Mouse (Mus musculus): ENCODE measurements around the gene Ryk. TPM values are rescaled to one million over a fixed set of nuclear protein-coding genes. Genes with fewer than 3 reads are reported as not detected.
A peak's percentile ranks its signal among the peaks of the same experiment; 100 is the strongest.

Ryk gene
- polyA plus RNA-seq, 1 experiment from 2014 or later = 11.9 TPM

DNA sequence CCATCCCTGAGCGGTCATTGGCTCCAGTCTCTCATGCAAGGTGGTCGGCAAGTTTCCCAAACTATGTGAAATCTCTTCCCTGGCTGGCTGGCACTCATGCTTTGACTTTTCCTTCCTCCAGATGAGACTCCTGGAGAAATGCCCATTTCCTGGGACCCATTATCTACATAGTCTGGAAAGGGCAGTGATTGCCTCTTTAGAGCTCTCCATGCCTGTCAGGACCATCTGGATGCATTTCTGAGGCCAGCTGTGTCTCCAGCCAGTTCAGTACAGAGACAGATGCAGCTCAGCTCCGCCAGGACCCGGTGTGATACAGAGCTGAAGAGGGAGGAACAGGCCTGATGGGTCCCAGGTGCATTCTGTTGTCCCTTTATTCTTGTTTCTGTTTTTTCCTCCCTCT is 107.5 kb downstream of the Ryk start:
- WGBS = 64% methylated on average over 4 of the region's 4 CpGs
- Histone ChIP-seq H3K9me3 (no peaks in the 10 kb centered on the region), H3K4me3 (no peak overlapping the region), H3K4me1 (replicated peaks) (no peaks in the 10 kb centered on the region), H3K27ac (replicated peaks) (peak overlapping the region; percentile 46; the same call in 1 of the 2 replicates), H3K4me2 (no peak overlapping the region), H3K36me3 (no peaks in the 10 kb centered on the region), H3K9ac (no peak overlapping the region), H3K27me3 (no peaks in the 10 kb centered on the region)
- peak; percentile 23; the same call in 1 of the 2 replicates for ATAC-seq (ENCODE audit: low read depth)

DNA sequence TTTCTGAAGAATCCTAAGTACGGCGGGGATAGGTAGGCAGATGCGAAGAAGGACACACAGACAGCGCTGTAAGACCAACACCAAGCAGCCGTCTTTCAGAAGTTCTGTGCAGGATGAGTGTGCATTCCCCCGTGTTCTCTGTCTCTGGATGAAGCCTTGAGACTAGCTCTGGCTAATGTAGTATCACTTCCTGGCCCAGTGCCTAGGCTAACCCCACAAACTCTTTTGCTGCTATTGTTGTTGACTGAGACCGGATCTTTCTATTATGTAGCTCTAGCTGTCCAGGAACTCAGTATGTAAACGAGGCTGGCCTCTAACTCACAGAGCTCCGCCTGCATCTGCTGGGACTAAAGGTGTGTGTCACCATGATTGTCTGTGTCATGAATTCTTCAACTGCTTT is 110.2 kb downstream of the Ryk start:
- no peaks in the 10 kb centered on the region for H3K4me1 ChIP-seq (replicated peaks)
- H3K27me3 ChIP-seq = no peaks in the 10 kb centered on the region
- no peak for ATAC-seq (ENCODE audit: low read depth)
- H3K4me3 ChIP-seq = no peak overlapping the region
- 92% methylated on average over 9 of the region's 9 CpGs for WGBS
- no peaks in the 10 kb centered on the region for H3K9me3 ChIP-seq
- no peaks in the 10 kb centered on the region for H3K36me3 ChIP-seq
- H3K4me2 ChIP-seq = no peak overlapping the region
- no peak overlapping the region for H3K27ac ChIP-seq (replicated peaks)
- H3K9ac ChIP-seq = no peak overlapping the region

DNA sequence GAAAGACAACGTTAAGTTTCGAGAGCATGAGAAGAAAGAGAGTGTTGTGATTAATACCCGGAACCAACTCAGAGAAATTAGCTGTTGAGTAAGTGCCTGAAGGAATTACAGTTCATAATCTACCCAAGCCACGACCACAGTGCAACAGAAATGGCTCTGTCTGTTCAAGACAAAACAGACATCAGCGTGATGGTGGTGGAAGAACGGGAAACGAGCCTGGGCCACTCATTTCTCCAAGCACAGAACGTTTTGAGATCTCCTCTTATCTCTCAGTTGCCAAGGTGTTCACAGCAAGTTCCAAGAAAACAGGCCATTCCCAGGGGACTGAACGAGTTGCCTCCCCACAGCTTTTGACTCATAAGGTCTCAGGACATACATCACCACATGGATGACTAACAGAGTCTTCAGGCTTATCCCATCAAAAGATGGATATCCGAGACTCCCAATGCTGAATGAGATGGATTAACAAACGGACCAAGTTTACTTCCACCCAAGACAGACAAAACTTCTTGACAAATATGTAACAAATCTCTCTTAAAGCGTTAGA is 111.8 kb downstream of the Ryk start:
- Histone ChIP-seq H3K4me2 (no peak overlapping the region), H3K9ac (no peak overlapping the region), H3K4me3 (no peak overlapping the region), H3K27ac (replicated peaks) (no peak overlapping the region), H3K4me1 (replicated peaks) (no peaks in the 10 kb centered on the region), H3K9me3 (no peaks in the 10 kb centered on the region), H3K27me3 (no peaks in the 10 kb centered on the region), H3K36me3 (no peaks in the 10 kb centered on the region)
- 83% methylated on average over 12 of the region's 12 CpGs for WGBS
- ATAC-seq (ENCODE audit: low read depth) = no peak

DNA sequence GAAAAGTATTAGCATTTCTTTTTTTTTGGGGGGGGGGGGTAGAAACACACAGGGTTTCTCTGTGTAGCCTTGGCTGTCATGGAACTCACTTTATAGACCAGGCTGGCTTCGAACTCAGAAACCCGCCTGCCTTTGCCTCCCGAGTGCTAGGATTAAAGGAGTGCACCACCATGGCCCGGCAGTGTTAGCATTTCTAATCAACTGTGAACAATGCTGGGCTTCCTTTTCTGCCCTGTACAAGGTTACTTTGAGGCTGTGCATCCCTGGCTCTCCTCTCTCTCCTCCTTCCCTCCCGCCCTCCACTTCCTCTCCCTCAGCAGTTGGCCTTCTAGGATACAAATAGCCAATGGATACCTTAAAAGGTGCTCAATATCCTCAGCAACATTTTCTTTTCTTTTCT is 114.0 kb downstream of the Ryk start:
- Histone ChIP-seq H3K36me3 (no peaks in the 10 kb centered on the region), H3K27ac (replicated peaks) (no peak overlapping the region), H3K9ac (no peak overlapping the region), H3K4me1 (replicated peaks) (no peaks in the 10 kb centered on the region), H3K4me3 (no peak overlapping the region), H3K27me3 (no peaks in the 10 kb centered on the region), H3K9me3 (no peaks in the 10 kb centered on the region), H3K4me2 (no peak overlapping the region)
- ATAC-seq (ENCODE audit: low read depth) = no peak
- WGBS = 75% methylated on average over 5 of the region's 5 CpGs

DNA sequence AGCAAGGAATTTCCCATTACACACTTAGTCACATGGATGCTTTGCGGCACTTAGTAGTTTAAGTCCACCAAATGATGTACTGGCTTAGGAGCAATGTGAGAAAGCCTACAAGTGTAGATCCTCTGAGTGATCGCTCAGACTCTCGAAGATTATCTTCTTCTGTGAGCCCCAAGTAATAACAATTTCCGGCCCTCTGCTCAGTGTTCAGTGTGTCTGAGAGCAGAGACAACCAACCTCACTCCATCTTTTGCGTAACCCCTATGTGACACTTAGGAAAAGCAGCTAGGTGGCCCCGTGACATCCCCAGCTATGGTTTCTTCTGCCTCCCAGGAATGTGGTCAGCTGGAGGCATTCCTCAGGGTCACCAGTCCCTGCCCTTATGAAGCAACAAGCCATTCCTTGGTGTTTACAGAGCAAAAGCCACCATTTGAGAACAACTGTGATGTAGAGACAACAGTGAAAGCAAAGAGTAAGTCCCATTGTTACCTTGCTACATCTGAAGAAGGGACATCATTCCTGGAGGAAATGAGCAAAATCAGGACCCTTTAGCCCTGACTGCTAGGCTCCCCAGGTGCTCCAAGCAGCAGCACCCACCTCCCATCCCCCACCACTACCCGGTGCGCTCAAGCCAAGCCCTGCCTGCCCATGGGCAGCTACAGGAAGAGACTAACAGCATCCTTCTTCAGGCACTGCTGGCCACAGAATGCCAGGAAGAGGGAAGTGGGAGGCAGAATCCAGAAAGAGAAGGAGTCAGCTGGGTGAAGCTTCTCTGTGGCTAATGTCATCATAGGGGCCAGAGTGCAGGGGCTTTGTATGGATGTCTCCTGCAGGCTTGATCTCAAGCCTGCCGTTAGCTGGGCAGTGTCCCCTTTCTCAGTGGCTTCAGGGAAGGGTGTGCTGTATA is 116.6 kb downstream of the Ryk start:
- H3K4me1 ChIP-seq (replicated peaks) = no peaks in the 10 kb centered on the region
- no peaks in the 10 kb centered on the region for H3K36me3 ChIP-seq
- H3K4me3 ChIP-seq = no peak overlapping the region
- H3K9ac ChIP-seq = no peak overlapping the region
- no peak overlapping the region for H3K27ac ChIP-seq (replicated peaks)
- no peaks in the 10 kb centered on the region for H3K9me3 ChIP-seq
- no peak for ATAC-seq (ENCODE audit: low read depth)
- H3K4me2 ChIP-seq = no peak overlapping the region
- H3K27me3 ChIP-seq = no peaks in the 10 kb centered on the region
- 90% methylated on average over 9 of the region's 9 CpGs for WGBS

DNA sequence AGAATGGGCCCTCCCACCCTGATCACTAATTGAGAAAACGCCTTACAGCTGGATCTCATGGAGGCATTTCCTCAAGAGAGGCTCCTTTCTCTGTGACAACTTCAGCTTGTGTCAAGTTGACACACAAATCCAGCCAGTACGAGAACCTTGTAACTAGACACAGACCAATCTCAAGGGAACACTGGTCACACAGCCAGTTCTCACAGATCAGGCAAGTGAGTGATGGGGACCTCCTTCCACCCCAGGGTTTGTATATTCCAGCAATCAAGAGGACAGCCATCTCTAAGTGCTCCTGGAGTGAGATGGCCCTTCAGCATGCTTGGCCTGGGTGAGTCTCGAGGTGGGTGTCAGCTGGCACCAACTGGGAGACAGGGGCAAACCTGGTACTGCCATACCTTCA is 121.1 kb downstream of the Ryk start:
- H3K4me3 ChIP-seq = no peak overlapping the region
- H3K9ac ChIP-seq = no peak overlapping the region
- 90% methylated on average over 3 of the region's 3 CpGs for WGBS
- no peak overlapping the region for H3K27ac ChIP-seq (replicated peaks)
- no peaks in the 10 kb centered on the region for H3K27me3 ChIP-seq
- no peaks in the 10 kb centered on the region for H3K9me3 ChIP-seq
- no peak overlapping the region for H3K4me2 ChIP-seq
- H3K36me3 ChIP-seq = no peaks in the 10 kb centered on the region
- no peak for ATAC-seq (ENCODE audit: low read depth)
- H3K4me1 ChIP-seq (replicated peaks) = no peaks in the 10 kb centered on the region

Other genes with a start within 250 kb of the Ryk start
- gene Anapc13, start 208.6 kb upstream of the Ryk start, polyA plus RNA-seq (2015; fragmentation: Nextera tagmentation; extraction: Ambion mirVana) = 174 TPM in 2 replicates
- gene Cep63, start 208.4 kb upstream of the Ryk start, polyA plus RNA-seq (2015; fragmentation: Nextera tagmentation; extraction: Ambion mirVana) = 38.9 and 45.6 TPM in 2 replicates
- gene Amotl2, start 118.2 kb upstream of the Ryk start, polyA plus RNA-seq (2015; fragmentation: Nextera tagmentation; extraction: Ambion mirVana) = 59.3 and 69.6 TPM in 2 replicates
- 1.6 and 2.3 TPM in 2 replicates for gene Slco2a1, start 153.8 kb downstream of the Ryk start, polyA plus RNA-seq (2015; fragmentation: Nextera tagmentation; extraction: Ambion mirVana)

All from neural tube, embryonic 13.5 days (tissue).